Mouse (Mus musculus) liver, embryonic 14.5 days (tissue): ENCODE results near the gene Micu1.

ENCODE experiments used
- CTCF ChIP-seq: IDR thresholded peaks from 2 replicates; pipeline ENCODE4 v1.5.1; 2016; ENCODE audit warnings: antibody characterized with exemption, low read depth, control low read depth
- EP300 ChIP-seq: IDR thresholded peaks from 2 replicates; pipeline ENCODE4 v1.6.1; 2016; ENCODE audit warnings: antibody characterized with exemption, low read depth

- TF ChIP-seq CTCF = no peak
- TF ChIP-seq EP300 = no peak
These were observed 33.8 kb downstream of the Micu1 start for GRCm38 (mm10) chr10:59736027-59736598.
